Mouse (Mus musculus) limb, embryonic 14.5 days (tissue): ENCODE results near the gene Kif26a. TPM values are rescaled to one million over a fixed set of nuclear protein-coding genes. Genes with fewer than 3 reads are reported as not detected.
A peak's percentile ranks its signal among the peaks of the same experiment; 100 is the strongest.

Source experiments
- ATAC-seq: fragments of 200-750 bp; cut with Nextera tagmentation; 2 replicates; pipeline ENCODE4 v1.8.0; 2017; ENCODE audit warnings: low read depth, moderate number of reproducible peaks, moderate TSS enrichment; ENCODE audit not compliant: low FRiP score
- DNase-seq: peaks from one replicate; pipeline ENCODE4 v3.0.0-alpha.2; 2015; ENCODE audit warnings: low spot score
- H3K27ac ChIP-seq: fragments of 300-500 bp; sonication (generic); replicated peaks from 2 replicates; pipeline ENCODE4 v1.5.1; 2014; ENCODE audit warnings: low read depth, mild to moderate bottlenecking, low read length, moderate library complexity, mixed read lengths
- H3K27me3 ChIP-seq: fragments of 300-500 bp; sonication (generic); 2 replicates; pipeline ENCODE4 v1.6.1; 2014; ENCODE audit warnings: low read length, mixed read lengths; ENCODE audit not compliant: control insufficient read depth, insufficient read depth
- H3K36me3 ChIP-seq: fragments of 300-500 bp; sonication (generic); 2 replicates; pipeline ENCODE4 v1.6.1; 2014; ENCODE audit warnings: mild to moderate bottlenecking, low read length, moderate library complexity, mixed read lengths; ENCODE audit not compliant: control insufficient read depth, insufficient read depth
- H3K4me1 ChIP-seq: fragments of 300-500 bp; sonication (generic); 2 replicates; pipeline ENCODE4 v1.6.1; 2014; ENCODE audit warnings: antibody characterized with exemption, low read length, mixed read lengths; ENCODE audit not compliant: control insufficient read depth, insufficient read depth
- H3K4me2 ChIP-seq: fragments of 300-500 bp; sonication (generic); replicated peaks from 2 replicates; pipeline ENCODE4 v1.6.1; 2014; ENCODE audit warnings: low read depth, mild to moderate bottlenecking, low read length, moderate library complexity; ENCODE audit not compliant: severe bottlenecking
- H3K4me3 ChIP-seq: fragments of 300-500 bp; sonication (generic); replicated peaks from 2 replicates; pipeline ENCODE4 v1.5.1; 2014; ENCODE audit warnings: low read length
- H3K9ac ChIP-seq: fragments of 300-500 bp; sonication (generic); 2 replicates; pipeline ENCODE4 v1.6.1; 2014; ENCODE audit warnings: mild to moderate bottlenecking, low read depth, low read length, moderate library complexity; ENCODE audit not compliant: severe bottlenecking
- H3K9me3 ChIP-seq: fragments of 300-500 bp; sonication (generic); 2 replicates; pipeline ENCODE4 v1.6.1; 2016; ENCODE audit warnings: low read length; ENCODE audit not compliant: control insufficient read depth
- POLR2A ChIP-seq: fragments of 200-500 bp; IDR thresholded peaks from 2 replicates; pipeline ENCODE4 v1.8.0; 2012; ENCODE audit warnings: inconsistent platforms, mild to moderate bottlenecking, moderate library complexity, borderline replicate concordance; ENCODE audit not compliant: insufficient read depth, insufficient read length; ENCODE audit errors: extremely low read depth
- WGBS: fragments of 180-500 bp; shearing (Covaris S2); extraction: QIAGEN DNeasy Blood & Tissue Kit; methylation state at CpG from one replicate; pipeline ENCODE4 v1.1.7; 2014; 5-methylcytosine and 5-hydroxymethylcytosine counted together
- polyA plus RNA-seq, 2 experiments: library from polyadenylated mRNA; depleted of rRNA in 1 of 2; stranded (reverse) in 1 of 2; unstranded in 1 of 2; fragments of >200 nt; fragmentation: Nextera tagmentation in 1 of 2; extraction: Ambion mirVana in 1 of 2; gene quantifications; 2 replicates each; pipeline versions ENCODE4 v1.2.1 to v1.2.3; 2012 to 2014

Kif26a gene
- polyA plus RNA-seq, 2 experiments = 6.2 to 21.6 TPM

DNA sequence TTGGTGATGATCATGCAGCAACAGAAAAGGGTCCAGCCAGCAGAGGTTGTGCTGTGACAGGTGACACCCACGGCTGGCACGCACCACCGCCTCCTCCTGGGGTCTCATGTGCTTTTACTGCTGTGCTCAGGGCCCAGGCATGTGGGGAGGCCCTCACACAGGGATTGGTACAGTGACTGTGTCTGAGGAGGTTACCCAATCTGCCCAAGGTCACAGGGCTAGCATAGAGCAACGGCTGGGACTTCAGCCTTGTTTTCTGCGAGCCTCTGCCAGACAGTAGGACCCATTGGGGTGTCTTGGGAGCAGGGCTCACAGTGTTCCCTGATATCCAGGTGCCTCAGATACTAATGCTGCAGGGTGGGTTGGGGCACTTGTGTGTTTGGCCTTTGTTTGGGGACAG, 34.7 kb upstream of the Kif26a start:
- ATAC-seq = no peak
- no peak overlapping the region for H3K4me2 ChIP-seq

DNA sequence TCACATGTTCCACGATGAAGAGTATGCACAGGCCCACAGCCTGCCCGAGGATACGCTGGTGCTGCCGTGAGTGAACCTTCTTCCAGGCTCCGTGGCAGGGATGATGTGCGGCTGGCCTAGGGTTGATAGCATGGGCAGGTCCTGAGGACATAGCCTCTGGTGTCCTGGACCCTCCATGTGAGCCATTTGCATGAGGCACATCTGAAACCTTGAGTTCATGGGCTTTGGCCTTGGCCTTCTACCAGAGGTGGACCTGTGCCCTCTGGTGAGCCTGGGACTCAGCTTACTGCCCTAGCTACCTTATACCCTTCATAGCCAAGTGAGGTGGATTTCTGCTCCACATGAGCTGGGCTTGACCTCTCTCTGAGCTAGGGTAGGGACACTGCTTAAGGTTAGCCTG, 33.8 kb upstream of the Kif26a start:
- Histone ChIP-seq H3K9ac (no peak overlapping the region), H3K4me1 (no peaks in the 10 kb centered on the region), H3K27me3 (no peaks in the 10 kb centered on the region), H3K27ac (no peak overlapping the region), H3K4me2 (no peak overlapping the region), H3K36me3 (no peaks in the 10 kb centered on the region), H3K4me3 (no peak overlapping the region), H3K9me3 (no peaks in the 10 kb centered on the region)
- ATAC-seq (no peak), DNase-seq (no peak)
- WGBS = 81% methylated on average over 5 of the region's 6 CpGs
- TF ChIP-seq POLR2A = no peak

More for the DNA sequence above, 34.7 kb upstream of the Kif26a start:
- WGBS = 84% methylated on average over 5 of the region's 5 CpGs
- Histone ChIP-seq H3K27ac (no peak overlapping the region), H3K36me3 (no peaks in the 10 kb centered on the region), H3K27me3 (no peaks in the 10 kb centered on the region), H3K9ac (no peak overlapping the region), H3K4me3 (no peak overlapping the region), H3K4me1 (peaks cover 6% of the 10 kb centered on the region), H3K9me3 (no peaks in the 10 kb centered on the region)
- DNase-seq = no peak
- TF ChIP-seq POLR2A = no peak

DNA sequence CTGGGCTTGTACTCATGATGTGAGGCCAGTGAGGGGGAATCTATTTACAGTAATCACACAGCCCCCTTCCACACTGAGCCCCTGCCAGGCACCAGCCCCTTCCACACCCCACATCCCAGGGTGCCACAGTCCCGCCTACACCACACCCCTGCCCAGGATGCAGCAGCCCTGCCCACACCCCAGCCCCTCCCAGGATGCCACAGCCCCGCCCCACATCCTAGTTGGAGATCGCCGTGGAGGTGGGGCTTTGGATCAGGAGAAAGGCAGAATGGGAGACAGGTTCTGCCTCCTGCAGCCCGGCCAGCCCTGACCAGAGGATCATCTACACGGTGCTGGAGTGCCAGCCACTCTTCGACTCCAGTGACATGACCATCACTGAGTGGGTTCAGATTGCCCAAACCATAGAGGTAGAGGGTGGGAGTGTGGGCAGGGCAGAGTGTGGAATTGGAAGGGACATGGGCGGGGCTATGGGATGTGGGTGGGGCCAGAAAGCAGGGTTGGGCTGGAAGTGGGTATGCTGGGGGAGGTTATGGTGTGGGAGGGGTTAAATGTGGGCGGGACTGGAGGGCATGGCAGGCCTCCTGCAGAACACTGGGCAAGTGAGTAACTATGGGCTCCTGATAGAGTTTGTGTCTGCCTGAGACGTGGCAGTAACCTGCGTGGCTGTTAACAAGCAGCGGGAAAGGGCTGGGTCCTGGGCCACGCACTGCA, 33.2 kb upstream of the Kif26a start:
- Histone ChIP-seq H3K27me3 (no peaks in the 10 kb centered on the region), H3K9ac (no peak overlapping the region), H3K4me2 (no peak overlapping the region), H3K36me3 (no peaks in the 10 kb centered on the region), H3K9me3 (no peaks in the 10 kb centered on the region), H3K4me3 (no peak overlapping the region), H3K27ac (no peak overlapping the region), H3K4me1 (no peaks in the 10 kb centered on the region)
- DNase-seq (no peak), ATAC-seq (0 out of 2 replicates have a peak, but pooled peaks have one; percentile 24)
- TF ChIP-seq POLR2A = no peak
- WGBS = 20% methylated on average over 13 of the region's 13 CpGs

DNA sequence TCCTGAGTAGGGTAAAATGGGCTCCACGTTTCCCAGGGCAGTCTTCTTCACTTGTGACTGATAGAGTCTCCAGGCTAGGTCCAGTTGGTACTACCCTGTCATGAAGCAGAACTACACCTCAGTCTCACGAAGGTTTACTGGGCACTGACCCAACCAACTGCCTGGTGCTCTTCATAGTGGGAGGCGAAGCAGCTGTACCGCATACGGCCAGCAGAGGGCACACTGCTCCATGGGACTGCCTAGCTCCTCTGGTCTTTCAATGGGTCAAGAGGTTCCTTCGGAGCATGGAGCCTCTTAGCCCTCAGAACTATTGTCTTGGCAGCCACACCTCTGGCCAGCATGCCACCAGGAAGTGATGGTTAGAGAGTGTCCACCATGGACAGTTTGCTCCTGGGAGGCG, 32.3 kb upstream of the Kif26a start:
- no peak overlapping the region for H3K9ac ChIP-seq
- no peak overlapping the region for H3K4me2 ChIP-seq
- no peaks in the 10 kb centered on the region for H3K27me3 ChIP-seq
- ATAC-seq (0 out of 2 replicates have a peak, but pooled peaks have one; percentile 51), DNase-seq (peak; percentile 73)
- no peak for TF ChIP-seq POLR2A
- no peak overlapping the region for H3K27ac ChIP-seq
- H3K4me1 ChIP-seq = no peaks in the 10 kb centered on the region
- WGBS = 11% methylated on average over 7 of the region's 7 CpGs
- H3K9me3 ChIP-seq = no peaks in the 10 kb centered on the region
- no peaks in the 10 kb centered on the region for H3K36me3 ChIP-seq
- H3K4me3 ChIP-seq = no peak overlapping the region

DNA sequence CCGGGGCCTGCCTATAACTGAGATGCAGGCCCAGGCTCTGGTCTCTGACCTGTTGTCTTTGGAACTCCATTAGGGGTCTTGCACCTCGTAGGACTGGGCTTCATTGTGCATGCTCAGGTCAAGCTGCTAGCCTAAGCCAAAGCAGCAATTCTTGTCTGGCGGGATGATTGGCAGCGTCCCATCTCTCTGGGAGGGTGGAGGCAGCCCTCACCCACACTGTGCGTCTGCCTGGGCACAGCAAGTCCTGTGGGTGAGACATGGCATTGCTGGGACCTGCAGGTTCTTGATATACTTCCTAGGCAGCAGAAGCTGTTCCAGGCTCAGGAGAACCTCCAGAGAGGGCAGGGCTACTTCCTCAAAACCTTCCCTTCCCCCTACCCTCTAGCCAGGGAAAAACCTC, 29.0 kb upstream of the Kif26a start:
- no peak overlapping the region for H3K9ac ChIP-seq
- WGBS = 84% methylated on average over 5 of the region's 5 CpGs

More for the DNA sequence above, 29.0 kb upstream of the Kif26a start:
- Histone ChIP-seq H3K27me3 (no peaks in the 10 kb centered on the region), H3K4me3 (no peak overlapping the region), H3K4me1 (no peaks in the 10 kb centered on the region), H3K27ac (no peak overlapping the region), H3K36me3 (no peaks in the 10 kb centered on the region), H3K9me3 (no peaks in the 10 kb centered on the region), H3K4me2 (no peak overlapping the region)
- ATAC-seq (no peak), DNase-seq (no peak)
- TF ChIP-seq POLR2A = no peak
